Mouse (Mus musculus) embryo, embryonic 9.5 days (tissue): ENCODE results near the gene Prpf3.
"Not testable (repeated sequence)": the region's sequence is repeated elsewhere in the genome, so short reads cannot be mapped to it uniquely, and the experiment has no call there.

Experiments
- DNase-seq: peaks from one replicate; pipeline ENCODE4 v3.0.0-alpha.2; 2017; ENCODE audit errors: extremely low spot score

Prpf3 gene

DNA sequence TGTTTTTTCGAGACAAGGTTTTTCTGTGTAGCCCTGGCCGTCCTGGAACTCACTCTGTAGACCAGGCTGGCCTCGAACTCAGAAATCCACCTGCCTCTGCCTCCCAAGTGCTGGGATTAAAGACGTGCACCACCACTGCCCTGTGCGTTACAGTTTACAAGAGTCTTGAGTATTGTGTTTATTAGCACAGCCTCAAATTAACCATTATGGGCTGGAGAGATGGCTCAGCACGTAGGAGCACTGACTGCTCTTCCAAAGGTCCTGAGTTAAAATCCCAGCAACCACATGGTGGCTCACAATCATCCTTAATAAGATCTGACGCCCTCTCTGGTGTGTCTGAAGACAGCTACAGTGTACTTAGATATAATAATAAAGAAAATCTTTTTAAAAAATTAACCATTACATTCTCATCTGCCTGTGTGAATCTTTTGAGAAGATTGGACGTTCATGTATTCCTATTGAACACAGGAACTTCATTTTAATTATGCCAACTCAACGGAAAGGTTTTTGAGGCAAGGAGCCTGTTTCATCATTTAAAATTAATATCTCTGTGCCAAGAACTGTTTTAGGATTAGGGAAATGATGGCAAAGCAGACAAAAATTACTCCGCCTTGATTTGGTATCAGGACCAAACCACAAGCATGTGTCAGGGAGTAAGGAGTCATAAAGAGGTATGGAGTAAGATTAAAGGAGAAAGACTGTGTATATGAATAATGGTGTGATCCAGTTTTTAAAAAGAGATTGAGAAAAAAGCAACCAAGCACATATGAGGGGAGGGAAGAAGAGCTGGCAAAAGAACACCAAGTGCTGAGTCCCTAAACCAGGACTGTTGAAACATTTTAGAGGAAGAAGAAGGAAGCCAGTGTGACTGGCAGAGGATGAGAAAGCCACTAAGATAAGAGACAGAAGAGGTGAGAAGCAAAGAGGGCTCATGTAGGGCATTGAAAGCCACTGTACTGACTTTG is 35.4 kb downstream of the Prpf3 start:
- no peak for DNase-seq

DNA sequence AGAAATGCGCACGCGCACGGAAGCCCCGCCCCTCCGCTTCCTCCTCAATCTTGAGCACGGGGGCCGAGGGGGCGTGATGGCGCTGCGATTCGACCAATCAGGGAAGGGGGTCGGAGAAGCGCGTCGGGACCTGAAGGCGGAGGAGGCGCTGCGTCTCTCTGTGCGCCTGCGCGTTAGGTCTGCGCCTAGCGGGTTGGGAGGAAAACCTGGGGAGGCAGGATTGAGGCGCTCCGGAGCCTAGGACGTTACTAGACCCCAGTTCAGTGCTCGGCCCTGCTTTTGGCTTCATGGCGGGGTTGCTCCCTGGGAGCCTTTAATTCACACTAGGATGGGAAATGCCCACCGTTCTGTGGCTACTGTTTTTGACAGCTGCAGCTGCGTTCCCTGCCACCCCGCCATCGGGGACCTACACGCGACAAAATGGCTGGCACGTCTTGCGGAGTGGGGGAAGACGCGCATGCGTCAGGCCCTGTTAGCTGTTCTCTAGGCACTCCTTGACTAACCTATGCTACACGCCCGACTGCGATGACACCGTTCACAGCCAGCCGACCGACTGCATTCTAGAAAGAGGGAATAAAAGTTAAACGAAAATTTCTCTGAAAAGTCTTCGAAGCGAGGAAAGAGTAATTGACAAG is 36.2 kb downstream of the Prpf3 start:
- peak; percentile 98 for DNase-seq

DNA sequence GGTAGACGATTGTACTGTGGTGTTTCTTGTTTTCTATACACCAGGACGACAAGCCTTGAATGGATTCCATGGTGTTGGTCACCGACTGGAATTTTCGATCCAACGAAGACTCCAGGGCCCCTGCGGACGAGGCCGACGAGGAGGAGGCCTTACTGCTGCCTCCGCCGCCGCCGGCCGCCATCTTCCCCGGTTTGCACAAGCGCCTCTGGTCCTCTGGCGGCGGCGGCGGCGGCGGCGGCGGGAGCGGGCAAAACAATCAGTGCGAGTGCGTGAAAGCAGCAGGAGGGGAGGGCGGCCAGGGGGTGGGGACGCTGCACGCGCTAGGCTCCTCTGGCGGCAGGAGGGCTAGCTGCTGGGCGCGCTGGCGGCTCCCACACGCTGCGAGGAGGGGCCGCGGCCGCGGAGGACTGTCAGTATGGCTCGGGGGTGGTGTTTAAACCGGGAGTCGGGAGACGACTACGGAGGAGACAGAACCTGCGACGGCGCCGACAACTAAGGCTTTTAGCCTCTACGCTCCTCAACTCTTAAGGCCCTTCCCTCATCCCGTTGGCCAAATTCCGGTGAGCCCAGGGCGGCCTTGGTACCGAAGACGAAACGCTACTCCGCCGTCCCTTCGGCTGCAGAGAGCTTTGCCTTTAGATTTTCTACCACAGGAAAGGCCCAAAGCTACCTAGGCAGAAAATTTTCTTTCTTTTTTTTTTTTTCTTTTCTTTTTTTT is 37.0 kb downstream of the Prpf3 start, which contains the start of gene Rprd2:
TSS of gene Rprd2 (minus strand) at position 293 of the 718 bp plus-strand sequence.
- peak; percentile 84 for DNase-seq

DNA sequence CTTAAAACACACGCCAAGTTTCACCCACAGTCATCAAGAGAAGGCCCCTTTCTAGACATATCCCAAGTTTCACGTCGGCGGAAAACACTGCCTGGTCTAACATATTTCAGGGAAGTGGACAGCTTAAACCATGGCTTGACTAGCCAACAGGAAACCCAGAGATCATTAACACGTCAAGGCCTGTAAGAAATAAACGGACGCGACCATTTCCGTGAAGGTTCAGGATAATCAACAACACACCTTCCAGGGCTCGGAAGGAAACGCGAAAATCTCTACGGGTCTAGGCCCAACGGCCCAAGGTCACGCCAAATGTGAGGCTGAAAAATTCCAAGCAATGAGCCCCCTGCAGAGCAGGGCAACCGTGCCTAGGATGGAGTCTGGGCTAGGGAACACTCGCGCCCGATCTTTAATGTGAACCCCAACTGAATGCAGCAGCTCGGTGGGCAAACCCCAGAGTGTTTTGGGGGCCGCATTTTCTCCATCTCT is 37.6 kb downstream of the Prpf3 start:
- peak; percentile 62 for DNase-seq

DNA sequence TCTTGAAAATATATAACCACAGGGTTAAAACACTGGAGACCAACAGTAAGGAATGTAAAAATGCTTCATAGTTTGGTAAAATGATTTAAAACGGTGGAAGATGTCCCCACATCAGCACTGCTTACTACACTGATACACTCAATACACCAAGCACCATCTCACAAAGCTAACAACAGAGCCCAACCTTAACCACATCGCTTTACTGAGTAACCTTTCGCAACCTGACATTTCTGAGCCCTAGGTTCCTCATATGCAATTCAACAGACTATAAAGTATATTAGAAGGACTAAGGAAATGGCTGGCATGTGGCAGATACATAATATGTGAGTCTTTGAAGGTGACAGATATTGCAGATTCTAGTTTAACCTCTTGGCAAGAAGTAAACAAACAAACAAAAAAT is 39.0 kb downstream of the Prpf3 start:
- no peak for DNase-seq

DNA sequence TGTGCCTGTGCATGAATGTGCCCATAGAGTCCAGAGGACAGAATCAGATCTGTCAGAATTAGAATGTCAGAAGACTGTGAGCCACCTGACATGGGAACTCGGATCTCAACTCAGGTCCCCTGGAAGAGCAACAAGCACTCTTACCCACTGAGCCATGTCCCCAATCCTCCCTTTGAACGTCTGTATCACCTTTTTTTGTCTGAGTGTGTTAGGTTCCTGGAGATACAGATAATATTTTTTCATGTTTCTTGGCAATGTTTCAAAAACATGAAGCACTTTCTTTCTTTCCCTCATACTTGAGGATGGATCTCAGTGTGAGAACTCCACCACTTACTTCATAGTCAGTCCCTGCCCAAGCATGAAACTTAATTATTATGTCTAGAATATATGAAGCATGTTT is 47.3 kb downstream of the Prpf3 start:
- DNase-seq = no peak

DNA sequence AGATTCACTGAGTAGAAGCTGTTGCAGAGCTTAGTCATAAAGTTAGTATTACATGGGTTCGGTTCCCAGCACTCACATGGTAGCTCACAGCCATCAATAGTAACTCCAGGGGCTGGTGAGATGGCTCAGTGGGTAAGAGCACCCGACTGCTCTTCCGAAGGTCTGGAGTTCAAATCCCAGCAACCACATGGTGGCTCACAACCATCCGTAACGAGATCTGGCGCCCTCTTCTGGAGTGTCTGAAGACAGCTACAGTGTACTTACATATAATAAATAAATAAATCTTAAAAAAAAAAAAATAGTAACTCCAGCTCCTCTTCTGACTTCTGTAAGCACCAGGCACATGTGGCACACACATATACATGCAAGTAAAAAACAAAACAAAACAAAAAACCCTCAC is 48.1 kb downstream of the Prpf3 start:
- DNase-seq = not testable (repeated sequence)

DNA sequence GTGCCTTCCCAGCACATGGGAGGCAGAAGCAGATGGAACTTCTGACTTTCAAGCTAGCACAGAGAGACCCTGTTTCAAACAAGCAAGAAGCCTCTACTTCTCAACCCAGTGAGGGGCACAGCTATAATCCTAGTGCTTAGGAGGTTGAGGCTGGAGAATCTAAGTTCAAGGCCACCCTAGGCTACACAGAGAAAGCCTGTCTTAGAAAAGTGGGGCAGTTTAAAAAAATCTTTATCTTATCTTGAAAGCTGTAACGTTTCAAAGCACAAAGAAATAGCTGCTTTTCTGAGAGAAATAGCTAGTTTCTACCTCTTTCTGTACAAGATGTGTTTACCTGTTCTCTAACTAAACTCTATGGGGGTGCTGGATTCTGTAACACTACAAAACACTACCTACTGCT is 49.0 kb downstream of the Prpf3 start:
- DNase-seq = no peak

DNA sequence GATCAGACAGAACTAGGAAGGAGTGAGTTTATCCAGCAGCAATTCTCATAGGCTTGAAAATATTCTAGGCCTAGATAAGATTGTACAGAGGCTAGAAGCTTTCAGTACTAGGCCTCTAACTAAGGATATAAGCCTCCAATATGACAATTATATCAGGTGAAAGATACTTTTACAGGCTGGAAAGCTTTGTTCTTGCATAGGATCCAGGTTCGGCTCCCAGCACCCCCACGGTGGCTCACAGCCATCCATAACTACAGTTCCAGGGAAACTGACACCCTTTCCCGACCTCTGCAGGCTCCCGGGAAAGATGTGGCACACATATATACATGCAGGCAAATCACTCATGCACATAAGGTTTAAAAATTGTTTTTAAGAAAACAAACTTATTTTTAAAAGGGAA is 51.8 kb downstream of the Prpf3 start:
- no peak for DNase-seq

DNA sequence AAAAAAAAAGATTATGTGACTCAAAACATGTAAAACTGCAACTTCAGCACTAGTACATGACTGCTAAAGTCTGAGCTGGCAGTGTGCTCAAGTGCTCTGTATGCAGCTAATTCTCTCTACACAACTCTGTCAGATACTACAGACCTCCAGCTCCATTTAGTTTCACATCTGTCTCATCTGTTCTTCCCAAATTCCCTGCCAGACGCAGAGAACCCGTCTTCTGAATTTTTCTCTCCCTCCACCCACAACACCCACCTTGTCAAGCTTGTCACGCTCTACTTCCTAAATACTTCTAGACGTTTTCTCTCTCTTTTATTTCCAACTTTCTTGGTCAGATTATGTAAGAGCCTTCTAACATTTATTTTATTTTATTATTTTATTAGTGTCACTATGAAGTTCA is 56.9 kb downstream of the Prpf3 start:
- DNase-seq = no peak

DNA sequence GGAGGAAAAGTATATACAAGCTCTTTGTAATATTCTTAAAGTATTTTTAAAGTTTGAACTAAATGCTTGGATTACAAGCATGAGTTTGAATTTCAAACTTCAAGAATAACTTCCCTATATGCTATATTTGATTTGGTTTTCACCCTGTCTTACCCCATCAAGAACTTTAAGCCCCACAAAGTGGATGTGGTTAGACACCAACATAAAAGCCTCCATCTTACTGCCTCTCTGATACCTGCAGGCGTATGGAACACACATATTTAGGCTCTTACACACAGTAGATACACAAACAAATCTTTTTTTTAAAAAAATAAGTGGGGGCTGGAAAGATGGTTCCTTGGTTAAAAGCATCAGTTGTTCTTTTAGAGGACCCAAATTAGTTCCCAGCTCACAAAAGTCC is 61.4 kb downstream of the Prpf3 start:
- no peak for DNase-seq

DNA sequence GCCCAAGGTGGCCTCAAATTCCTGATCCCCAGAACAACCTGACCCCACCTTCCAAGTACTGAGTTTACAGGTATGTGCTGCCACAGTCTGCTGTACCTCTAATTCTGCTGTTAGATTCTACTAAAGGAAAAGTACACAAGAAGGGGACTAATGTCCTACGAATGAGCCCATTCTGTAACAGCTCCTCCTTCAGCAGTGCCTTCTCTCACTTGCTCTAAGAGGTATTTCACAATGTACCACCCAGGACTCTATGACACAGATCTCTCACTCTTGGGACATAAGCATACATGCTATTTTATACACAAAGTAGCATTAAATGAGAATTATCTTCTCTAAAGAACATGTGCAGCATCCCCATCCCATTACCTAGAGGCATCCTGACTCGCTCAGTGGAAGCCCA is 62.0 kb downstream of the Prpf3 start:
- no peak for DNase-seq

DNA sequence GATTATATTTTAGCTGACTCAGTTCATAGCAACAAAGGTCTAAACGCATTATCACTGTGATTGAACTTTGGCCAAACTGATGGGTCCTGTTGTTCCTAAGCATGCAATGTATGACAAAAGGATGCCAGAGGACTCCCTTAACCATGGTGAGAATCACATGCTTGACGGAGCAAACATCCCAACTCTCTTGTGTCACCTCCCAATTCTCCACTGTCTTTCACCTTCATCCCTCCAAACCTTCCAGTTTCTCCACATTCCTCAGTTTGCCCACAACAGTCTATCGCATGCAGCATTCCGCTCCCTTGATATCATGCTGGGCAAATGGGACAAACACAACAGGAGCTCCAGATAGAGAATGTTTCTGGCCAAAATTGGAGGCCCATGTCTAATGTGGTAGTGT is 70.2 kb downstream of the Prpf3 start:
- no peak for DNase-seq
